20 mouse cellular contexts compared by ENCODE assay signal in genomic region chr4:12792764-12793422, GRCm38 (mm10).
DNase-seq lines count a peak whose midpoint lies in the region; ATAC-seq lines count a peak whose summit lies in the region.
"Had no signal": no experiment of that assay in that cellular context is flagged by ENCODE, and none has a peak within 500 bp of the region (broad histone marks: within the 10 kb centered on the region; RNA-seq: fewer than 3 reads in every experiment).

No protein-coding gene starts in this region.

- WGBS in forebrain, embryonic 14.5 days, result 80% methylated on average over 11 of the region's 11 CpGs
- 80% methylated on average over 11 of the region's 11 CpGs for WGBS in forebrain, embryonic 12.5 days
- 65% methylated on average over 11 of the region's 11 CpGs for WGBS in hindbrain, embryonic 16.5 days
- WGBS in midbrain, embryonic 15.5 days, result 58% methylated on average over 11 of the region's 11 CpGs

- peaks cover 9% of the 10 kb centered on the region for H3K4me1 ChIP-seq in forebrain, embryonic 14.5 days (ENCODE audit: control insufficient read depth, insufficient read depth, low read length)
- H3K4me1 ChIP-seq in forebrain, embryonic 12.5 days, result peaks cover 13% of the 10 kb centered on the region
- H3K4me1 ChIP-seq in hindbrain, embryonic 16.5 days (ENCODE audit: control insufficient read depth, insufficient read depth, low read depth, low read length), result peaks cover 9% of the 10 kb centered on the region
- peaks cover 13% of the 10 kb centered on the region for H3K4me1 ChIP-seq in midbrain, embryonic 15.5 days
- H3K4me1 ChIP-seq: heart, embryonic 10.5 days; kidney, embryonic 15.5 days; liver, embryonic 15.5 days had no signal

- ATAC-seq in forebrain, embryonic 14.5 days, result no peak
- no peak for ATAC-seq in forebrain, embryonic 12.5 days (ENCODE audit: low FRiP score)
- 0 out of 2 replicates have a peak, but pooled peaks have one; percentile 56 for ATAC-seq in common myeloid progenitor, adult 5-6 weeks (replicated peaks; ENCODE audit: low read depth, poor library complexity, severe bottlenecking)
- peak; percentile 30; the same call in 1 of the 2 replicates for ATAC-seq in hindbrain, embryonic 16.5 days
- ATAC-seq in midbrain, embryonic 15.5 days (replicated peaks), result peak; percentile 62
- ATAC-seq: intestine, postnatal 0 days had no signal

- H3K4me3 ChIP-seq in forebrain, embryonic 14.5 days (ENCODE audit: low read depth, low read length), result no peak overlapping the region
- H3K4me3 ChIP-seq in forebrain, embryonic 12.5 days (replicated peaks), result no peak overlapping the region
- H3K4me3 ChIP-seq in hindbrain, embryonic 16.5 days (ENCODE audit: low read length), result no peak overlapping the region
- no peak overlapping the region for H3K4me3 ChIP-seq in midbrain, embryonic 15.5 days
- H3K4me3 ChIP-seq: heart, embryonic 10.5 days; kidney, embryonic 15.5 days; liver, embryonic 15.5 days had no signal

- DNase-seq in forebrain, embryonic 14.5 days (ENCODE audit: low spot score), result no peak
- DNase-seq in gastrocnemius, postnatal 14 days, result no peak
- DNase-seq in heart, postnatal 14 days, result no peak
- DNase-seq in thymus, postnatal 36 days, result no peak
- DNase-seq: adrenal gland, postnatal 14 days; cerebellum, adult 11 months; heart, postnatal 10 days; kidney, postnatal 4 days; right cerebral cortex, postnatal 4 days had no signal

- H3K9ac ChIP-seq in forebrain, embryonic 14.5 days (ENCODE audit: low read length), result no peak overlapping the region
- H3K9ac ChIP-seq in forebrain, embryonic 12.5 days, result no peak overlapping the region
- H3K9ac ChIP-seq in hindbrain, embryonic 16.5 days (ENCODE audit: low read depth, low read length), result no peak overlapping the region
- H3K9ac ChIP-seq in midbrain, embryonic 15.5 days, result no peak overlapping the region
- H3K9ac ChIP-seq: kidney, embryonic 15.5 days; liver, embryonic 15.5 days had no signal

- peak overlapping the region; percentile 29; the same call in 1 of the 2 replicates for H3K4me2 ChIP-seq in forebrain, embryonic 14.5 days (ENCODE audit: low read length)
- H3K4me2 ChIP-seq in forebrain, embryonic 12.5 days, result no peak overlapping the region
- H3K4me2 ChIP-seq in hindbrain, embryonic 16.5 days (ENCODE audit: low read length), result peak overlapping the region; percentile 43
- peak overlapping the region; percentile 38; the same call in 1 of the 2 replicates for H3K4me2 ChIP-seq in midbrain, embryonic 15.5 days
- H3K4me2 ChIP-seq: kidney, embryonic 15.5 days; liver, embryonic 15.5 days had no signal

- H3K9me3 ChIP-seq in forebrain, embryonic 14.5 days (replicated peaks; ENCODE audit: control insufficient read depth, low read length), result no peaks in the 10 kb centered on the region
- H3K9me3 ChIP-seq in forebrain, embryonic 12.5 days, result no peaks in the 10 kb centered on the region
- no peaks in the 10 kb centered on the region for H3K9me3 ChIP-seq in hindbrain, embryonic 16.5 days (ENCODE audit: control insufficient read depth, low read length)
- H3K9me3 ChIP-seq in midbrain, embryonic 15.5 days, result no peaks in the 10 kb centered on the region
- H3K9me3 ChIP-seq: heart, embryonic 10.5 days; kidney, embryonic 15.5 days; liver, embryonic 15.5 days had no signal

- no peaks in the 10 kb centered on the region for H3K36me3 ChIP-seq in forebrain, embryonic 14.5 days (ENCODE audit: control insufficient read depth, insufficient read depth, low read length)
- no peaks in the 10 kb centered on the region for H3K36me3 ChIP-seq in forebrain, embryonic 12.5 days (replicated peaks)
- H3K36me3 ChIP-seq in hindbrain, embryonic 16.5 days (ENCODE audit: control insufficient read depth, insufficient read depth, low read length), result no peaks in the 10 kb centered on the region
- no peaks in the 10 kb centered on the region for H3K36me3 ChIP-seq in midbrain, embryonic 15.5 days (replicated peaks)
- H3K36me3 ChIP-seq: heart, embryonic 10.5 days; kidney, embryonic 15.5 days; liver, embryonic 15.5 days had no signal

- H3K27me3 ChIP-seq in forebrain, embryonic 14.5 days (replicated peaks; ENCODE audit: control insufficient read depth, insufficient read depth, low read length), result no peaks in the 10 kb centered on the region
- H3K27me3 ChIP-seq in forebrain, embryonic 12.5 days, result no peaks in the 10 kb centered on the region
- H3K27me3 ChIP-seq in hindbrain, embryonic 16.5 days (replicated peaks; ENCODE audit: control insufficient read depth, insufficient read depth, low read length), result no peaks in the 10 kb centered on the region
- H3K27me3 ChIP-seq in midbrain, embryonic 15.5 days (replicated peaks), result no peaks in the 10 kb centered on the region
- H3K27me3 ChIP-seq: CH12.LX; kidney, embryonic 15.5 days; liver, embryonic 15.5 days had no signal

- intact Hi-C loops in gastrocnemius, postnatal 14 days (cut with DNase I; ENCODE audit: low total_unique reads), result no loop called here
- intact Hi-C loops in heart, postnatal 14 days (cut with DNase I), result no loop called here

- H3K27ac ChIP-seq in forebrain, embryonic 14.5 days (ENCODE audit: low read depth, low read length), result no peak overlapping the region
- no peak overlapping the region for H3K27ac ChIP-seq in forebrain, embryonic 12.5 days
- H3K27ac ChIP-seq in hindbrain, embryonic 16.5 days (ENCODE audit: low read depth, low read length), result peak overlapping the region; percentile 34; the same call in 1 of the 2 replicates
- peak overlapping the region; percentile 61 for H3K27ac ChIP-seq in midbrain, embryonic 15.5 days
- H3K27ac ChIP-seq: heart, embryonic 10.5 days; kidney, embryonic 15.5 days; liver, embryonic 15.5 days; macrophage; stomach, postnatal 0 days had no signal

Comparison
In these comparisons a context has a peak if more than half of its experiments do, and no peak if none do; other contexts are left out.
1. ATAC-seq: peak in common myeloid progenitor, adult 5-6 weeks (single experiment), hindbrain, embryonic 16.5 days (single experiment) and midbrain, embryonic 15.5 days (single experiment); none in forebrain, embryonic 14.5 days (single experiment) and forebrain, embryonic 12.5 days (single experiment).
2. H3K27ac ChIP-seq: peak in hindbrain, embryonic 16.5 days (single experiment) and midbrain, embryonic 15.5 days (single experiment); none in forebrain, embryonic 14.5 days (single experiment) and forebrain, embryonic 12.5 days (single experiment).